In the genomic region with DNA sequence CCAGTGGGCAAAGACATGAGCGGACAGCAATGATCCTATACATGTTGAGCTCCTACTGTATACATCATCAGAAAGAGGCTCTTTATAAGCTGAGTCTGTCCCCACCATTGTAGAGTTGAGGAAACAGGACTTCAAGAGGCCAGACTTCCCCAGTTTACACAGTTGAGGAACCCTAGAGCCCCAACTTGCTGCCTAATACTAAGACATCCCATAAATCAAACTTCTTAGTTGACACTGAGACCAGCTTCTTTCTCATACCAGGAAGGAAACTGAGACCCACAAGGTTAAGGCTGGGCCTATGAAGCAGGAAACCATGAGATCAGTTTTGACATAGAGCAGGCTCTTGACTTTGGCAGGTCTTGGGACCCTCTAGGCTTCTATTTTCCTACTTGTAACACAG, we compare ENCODE assay signal across 29 mouse cellular contexts. TPM values are rescaled to one million over a fixed set of nuclear protein-coding genes. Genes with fewer than 3 reads are reported as not detected.
"Had no signal": no experiment of that assay in that cellular context is flagged by ENCODE, and none has a peak within 500 bp of the region (broad histone marks: within the 10 kb centered on the region; RNA-seq: fewer than 3 reads in every experiment).

No protein-coding gene starts in this region.

- H3K36me3 ChIP-seq: limb, embryonic 10.5 days; limb, embryonic 13.5 days; liver, embryonic 13.5 days; midbrain, embryonic 12.5 days had no signal

- ATAC-seq: midbrain, embryonic 16.5 days had no signal

- H3K27me3 ChIP-seq: limb, embryonic 13.5 days had no signal

- H3K4me1 ChIP-seq: limb, embryonic 10.5 days; limb, embryonic 13.5 days; midbrain, embryonic 12.5 days had no signal

- H3K27ac ChIP-seq: limb, embryonic 10.5 days; limb, embryonic 13.5 days; liver, embryonic 13.5 days; midbrain, embryonic 12.5 days; stomach, postnatal 0 days had no signal

- H3K4me3 ChIP-seq: limb, embryonic 10.5 days; limb, embryonic 13.5 days; liver, embryonic 13.5 days; midbrain, embryonic 12.5 days had no signal

- DNase-seq: kidney, adult 18-20 months; kidney, adult 9 months; kidney, postnatal 14 days; kidney, postnatal 4 days; layer of hippocampus, adult 9-11 months; layer of hippocampus, postnatal 36 days; liver; liver, embryonic 13.5 days; lung, adult 2 months; lung, postnatal 14 days; lung, postnatal 4 days; thymus, adult 18-20 months; thymus, postnatal 14 days; thymus, postnatal 4 days had no signal

RNA-seq across cellular contexts. Expression of gene Tex33, which starts 10.1 kb away (rescaled TPM):
- total RNA-seq: layer of hippocampus, adult 18-20 months; layer of hippocampus, postnatal 36 days; left cerebral cortex, postnatal 25 days; megakaryocyte, adult 5-6 weeks had no signal
- polyA plus RNA-seq: intestine, embryonic 16.5 days; kidney, embryonic 16.5 days; limb, embryonic 10.5 days; limb, embryonic 13.5 days; liver, embryonic 13.5 days; liver, embryonic 16.5 days; lung, adult 2 months; lung, embryonic 16.5 days; midbrain, embryonic 12.5 days; midbrain, embryonic 16.5 days; neural tube, embryonic 11.5 days; neural tube, embryonic 14.5 days; stomach, embryonic 14.5 days; stomach, postnatal 0 days had no signal
